Mouse (Mus musculus): ENCODE results near the gene Adamtsl4. TPM values are rescaled to one million over a fixed set of nuclear protein-coding genes. Genes with fewer than 3 reads are reported as not detected.
A peak's percentile ranks its signal among the peaks of the same experiment; 100 is the strongest.
"Not testable (repeated sequence)": the region's sequence is repeated elsewhere in the genome, so short reads cannot be mapped to it uniquely, and the experiment has no call there.

The Adamtsl4 gene
- polyA plus RNA-seq, 1 experiment, result 18.9 TPM

- peaks cover 15% of the 10 kb centered on the region for H3K4me1 ChIP-seq (ENCODE audit: control insufficient read depth, insufficient read depth, low read length)
- H3K27ac ChIP-seq (ENCODE audit: insufficient read depth, low read length), result peak overlapping the region; percentile 86
- no peak overlapping the region for H3K4me3 ChIP-seq (ENCODE audit: insufficient read depth, low read length)
- TF ChIP-seq POLR2A (IDR thresholded peaks at IDR 0.05; ENCODE audit: low read depth, low read length) (peak; percentile 45), CTCF (IDR thresholded peaks at IDR 0.05; ENCODE audit: borderline replicate concordance, insufficient read depth, low read length) (no peak)
Measured at GRCm38 (mm10) chr3:95701877-95702540, 14.3 kb upstream of the Adamtsl4 start.

- H3K4me1 ChIP-seq (ENCODE audit: control insufficient read depth, insufficient read depth, low read length), result peaks cover 18% of the 10 kb centered on the region
- H3K27ac ChIP-seq (ENCODE audit: insufficient read depth, low read length), result peak overlapping the region; percentile 86; the same call in 1 of the 2 replicates
- H3K4me3 ChIP-seq (ENCODE audit: insufficient read depth, low read length), result no peak overlapping the region
- no peak for TF ChIP-seq CTCF (IDR thresholded peaks at IDR 0.05; ENCODE audit: borderline replicate concordance, insufficient read depth, low read length)
- no peak for TF ChIP-seq POLR2A (IDR thresholded peaks at IDR 0.05; ENCODE audit: low read depth, low read length)
Measured at GRCm38 (mm10) chr3:95701085-95701484, 13.4 kb upstream of the Adamtsl4 start.

GRCm38 (mm10) chr3:95700233-95700681, 12.5 kb upstream of the Adamtsl4 start:
- peaks cover 26% of the 10 kb centered on the region for H3K4me1 ChIP-seq (ENCODE audit: control insufficient read depth, insufficient read depth, low read length)
- H3K4me3 ChIP-seq (ENCODE audit: insufficient read depth, low read length), result no peak overlapping the region
- no peak overlapping the region for H3K27ac ChIP-seq (ENCODE audit: insufficient read depth, low read length)
- TF ChIP-seq CTCF (IDR thresholded peaks at IDR 0.05; ENCODE audit: borderline replicate concordance, insufficient read depth, low read length) (no peak), POLR2A (IDR thresholded peaks at IDR 0.05; ENCODE audit: low read depth, low read length) (no peak)

- TF ChIP-seq POLR2A (IDR thresholded peaks at IDR 0.05; ENCODE audit: low read depth, low read length), result no peak
- TF ChIP-seq CTCF (IDR thresholded peaks at IDR 0.05; ENCODE audit: borderline replicate concordance, insufficient read depth, low read length), result no peak
- Histone ChIP-seq H3K27ac (ENCODE audit: insufficient read depth, low read length) (no peak overlapping the region), H3K4me1 (ENCODE audit: control insufficient read depth, insufficient read depth, low read length) (peaks cover 37% of the 10 kb centered on the region), H3K4me3 (ENCODE audit: insufficient read depth, low read length) (no peak overlapping the region)
Measured at GRCm38 (mm10) chr3:95698286-95698685, 10.6 kb upstream of the Adamtsl4 start.

- Histone ChIP-seq H3K4me3 (ENCODE audit: insufficient read depth, low read length) (no peak overlapping the region), H3K4me1 (ENCODE audit: control insufficient read depth, insufficient read depth, low read length) (peaks cover 30% of the 10 kb centered on the region)
Measured at GRCm38 (mm10) chr3:95696360-95696759, 8.6 kb upstream of the Adamtsl4 start.

GRCm38 (mm10) chr3:95695796-95696195, 8.1 kb upstream of the Adamtsl4 start:
- no peak overlapping the region for H3K4me3 ChIP-seq (ENCODE audit: insufficient read depth, low read length)
- H3K4me1 ChIP-seq (ENCODE audit: control insufficient read depth, insufficient read depth, low read length), result peaks cover 26% of the 10 kb centered on the region
- H3K27ac ChIP-seq (ENCODE audit: insufficient read depth, low read length), result peak overlapping the region; percentile 39
- no peak for TF ChIP-seq CTCF (IDR thresholded peaks at IDR 0.05; ENCODE audit: borderline replicate concordance, insufficient read depth, low read length)
- TF ChIP-seq POLR2A (IDR thresholded peaks at IDR 0.05; ENCODE audit: low read depth, low read length), result no peak

More at GRCm38 (mm10) chr3:95696360-95696759, 8.6 kb upstream of the Adamtsl4 start:
- no peak for TF ChIP-seq POLR2A (IDR thresholded peaks at IDR 0.05; ENCODE audit: low read depth, low read length)
- TF ChIP-seq CTCF (IDR thresholded peaks at IDR 0.05; ENCODE audit: borderline replicate concordance, insufficient read depth, low read length), result no peak
- peak overlapping the region; percentile 63 for H3K27ac ChIP-seq (ENCODE audit: insufficient read depth, low read length)

- peaks cover 27% of the 10 kb centered on the region for H3K4me1 ChIP-seq (ENCODE audit: control insufficient read depth, insufficient read depth, low read length)
- H3K4me3 ChIP-seq (ENCODE audit: insufficient read depth, low read length), result no peak overlapping the region
- TF ChIP-seq POLR2A (IDR thresholded peaks at IDR 0.05; ENCODE audit: low read depth, low read length) (no peak), CTCF (IDR thresholded peaks at IDR 0.05; ENCODE audit: borderline replicate concordance, insufficient read depth, low read length) (no peak)
- no peak overlapping the region for H3K27ac ChIP-seq (ENCODE audit: insufficient read depth, low read length)
Measured at GRCm38 (mm10) chr3:95694808-95695703, 7.3 kb upstream of the Adamtsl4 start.

- no peak overlapping the region for H3K27ac ChIP-seq (ENCODE audit: insufficient read depth, low read length)
- no peak overlapping the region for H3K4me3 ChIP-seq (ENCODE audit: insufficient read depth, low read length)
- no peak for TF ChIP-seq CTCF (IDR thresholded peaks at IDR 0.05; ENCODE audit: borderline replicate concordance, insufficient read depth, low read length)
- TF ChIP-seq POLR2A (IDR thresholded peaks at IDR 0.05; ENCODE audit: low read depth, low read length), result no peak
- H3K4me1 ChIP-seq (ENCODE audit: control insufficient read depth, insufficient read depth, low read length), result peaks cover 30% of the 10 kb centered on the region
Measured at GRCm38 (mm10) chr3:95693821-95694807, 6.4 kb upstream of the Adamtsl4 start.

GRCm38 (mm10) chr3:95692677-95693076, 5.0 kb upstream of the Adamtsl4 start:
- H3K27ac ChIP-seq (ENCODE audit: insufficient read depth, low read length), result no peak overlapping the region
- TF ChIP-seq CTCF (IDR thresholded peaks at IDR 0.05; ENCODE audit: borderline replicate concordance, insufficient read depth, low read length), result no peak
- no peak for TF ChIP-seq POLR2A (IDR thresholded peaks at IDR 0.05; ENCODE audit: low read depth, low read length)
- peaks cover 36% of the 10 kb centered on the region for H3K4me1 ChIP-seq (ENCODE audit: control insufficient read depth, insufficient read depth, low read length)
- no peak overlapping the region for H3K4me3 ChIP-seq (ENCODE audit: insufficient read depth, low read length)

- peak overlapping the region; percentile 35; the same call in 1 of the 2 replicates for H3K27ac ChIP-seq (ENCODE audit: insufficient read depth, low read length)
- peaks cover 27% of the 10 kb centered on the region for H3K4me1 ChIP-seq (ENCODE audit: control insufficient read depth, insufficient read depth, low read length)
- not testable (repeated sequence) for H3K4me3 ChIP-seq (ENCODE audit: insufficient read depth, low read length)
Measured at GRCm38 (mm10) chr3:95690552-95690951, 2.8 kb upstream of the Adamtsl4 start.

Data from embryonic fibroblast, embryonic 13.5 days (primary cell).